Mouse (Mus musculus): ENCODE data around the gene Ovca2. TPM values are rescaled to one million over a fixed set of nuclear protein-coding genes. Genes with fewer than 3 reads are reported as not detected.

Gene Ovca2
- total RNA-seq, 4 experiments from 2014 or later, result 5.6 to 6.9 (median 5.9) TPM

DNA sequence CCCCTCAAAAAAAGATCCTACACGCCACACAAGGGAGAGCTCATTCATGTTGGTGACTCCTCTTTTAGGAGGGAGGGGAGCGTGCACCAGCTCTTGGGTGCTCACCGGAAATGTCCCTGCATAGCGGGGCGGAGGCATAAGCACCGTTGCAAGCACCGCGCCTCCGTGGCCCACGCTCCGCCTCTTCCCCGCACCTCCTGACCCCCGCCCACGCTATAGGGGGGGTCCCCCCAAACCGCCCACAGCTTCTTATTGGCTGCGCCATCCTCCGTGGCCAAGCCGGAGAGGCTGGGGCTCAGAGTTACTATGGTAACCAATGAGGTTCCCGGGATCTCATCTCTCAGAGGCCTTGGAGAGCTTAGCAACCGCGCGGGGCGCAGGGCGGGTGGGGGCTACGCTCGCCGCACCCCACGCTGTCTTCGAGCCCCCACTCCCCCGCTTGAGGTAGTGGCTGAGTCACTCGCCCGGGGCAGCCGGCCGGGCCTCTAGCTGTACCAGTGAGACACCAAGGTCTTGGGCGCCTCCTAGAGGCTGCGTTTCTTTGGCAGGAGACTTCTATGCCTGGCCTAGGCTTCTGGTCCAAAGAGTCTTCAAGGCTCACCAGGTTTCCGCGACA lies 8.4 kb downstream of the Ovca2 start:
- peak; percentile 94 for DNase-seq (ENCODE audit: low spot score)

DNA sequence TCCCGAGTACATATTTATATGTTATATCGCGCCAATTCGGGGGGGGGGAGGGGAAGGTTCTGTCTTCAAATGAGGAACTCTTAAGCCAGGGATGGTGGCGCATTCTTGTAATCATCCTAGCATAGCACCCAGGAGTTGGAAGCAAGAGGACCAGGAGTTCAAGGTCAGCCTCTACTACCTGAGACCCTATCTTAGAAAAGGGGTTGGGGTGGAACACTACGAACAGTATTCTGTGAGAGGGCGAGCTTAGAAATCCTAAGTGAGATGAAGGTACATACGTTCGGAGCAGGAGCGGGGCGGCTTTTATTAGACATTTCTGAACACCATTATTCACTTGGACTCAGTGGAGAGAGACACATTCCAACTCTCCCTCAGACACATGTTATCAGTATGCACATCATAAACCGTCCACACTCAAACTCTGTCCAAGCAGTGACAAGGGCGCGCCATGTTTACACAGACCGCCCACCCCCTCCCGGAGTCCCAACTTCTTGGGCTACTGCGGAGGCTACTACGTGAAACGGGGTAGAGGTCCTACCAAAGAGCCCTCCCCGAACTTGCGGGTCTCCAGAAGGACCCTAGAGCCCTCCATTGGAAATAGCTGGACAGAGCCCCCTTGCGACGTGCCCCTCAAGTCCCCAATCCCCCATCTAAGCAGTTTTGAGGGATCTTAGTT lies 9.1 kb downstream of the Ovca2 start, which contains the start of gene Hic1:
TSS of gene Hic1 (minus strand) at position 115 of the 676 bp plus-strand sequence.
- DNase-seq (ENCODE audit: low spot score), result no peak

DNA sequence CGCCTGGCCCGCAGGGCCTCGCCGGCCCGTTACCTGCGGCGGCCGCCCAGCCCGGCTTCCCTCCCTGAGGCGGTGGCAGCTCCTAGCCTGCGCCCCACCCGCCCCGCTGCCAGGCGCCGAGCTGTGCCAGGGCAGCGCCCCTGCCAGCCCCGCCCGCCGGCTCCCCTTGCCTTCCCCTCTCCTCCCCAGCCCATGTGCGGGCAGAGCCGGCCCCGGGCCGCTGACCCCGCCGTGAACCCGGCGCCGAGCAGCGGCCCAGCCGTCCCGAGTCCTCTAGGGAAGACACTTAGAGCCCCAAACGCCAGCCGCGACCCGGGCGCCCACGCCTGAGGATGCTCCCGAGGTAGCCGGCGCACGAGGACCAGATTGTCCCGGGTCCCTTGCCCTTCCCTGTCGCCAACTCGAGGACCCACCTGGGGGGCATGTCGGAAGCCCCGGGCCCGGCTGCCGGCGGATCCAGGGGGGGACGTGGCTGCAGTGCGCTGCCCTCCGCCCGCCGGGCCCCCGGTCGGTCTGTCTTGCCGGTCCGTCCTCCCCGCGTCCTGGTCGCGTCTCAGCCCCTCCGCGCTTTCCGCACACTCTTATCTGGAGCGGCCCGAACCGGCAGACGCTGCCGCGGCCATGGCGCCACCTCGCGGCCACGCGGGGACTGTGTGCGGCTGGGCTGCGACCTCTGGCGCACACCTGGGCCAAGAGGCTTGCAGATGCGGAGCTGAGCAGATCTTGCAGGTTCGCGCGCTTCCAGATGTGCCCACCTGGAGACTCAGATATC lies 9.9 kb downstream of the Ovca2 start:
- peak; percentile 89 for DNase-seq (ENCODE audit: low spot score)

DNA sequence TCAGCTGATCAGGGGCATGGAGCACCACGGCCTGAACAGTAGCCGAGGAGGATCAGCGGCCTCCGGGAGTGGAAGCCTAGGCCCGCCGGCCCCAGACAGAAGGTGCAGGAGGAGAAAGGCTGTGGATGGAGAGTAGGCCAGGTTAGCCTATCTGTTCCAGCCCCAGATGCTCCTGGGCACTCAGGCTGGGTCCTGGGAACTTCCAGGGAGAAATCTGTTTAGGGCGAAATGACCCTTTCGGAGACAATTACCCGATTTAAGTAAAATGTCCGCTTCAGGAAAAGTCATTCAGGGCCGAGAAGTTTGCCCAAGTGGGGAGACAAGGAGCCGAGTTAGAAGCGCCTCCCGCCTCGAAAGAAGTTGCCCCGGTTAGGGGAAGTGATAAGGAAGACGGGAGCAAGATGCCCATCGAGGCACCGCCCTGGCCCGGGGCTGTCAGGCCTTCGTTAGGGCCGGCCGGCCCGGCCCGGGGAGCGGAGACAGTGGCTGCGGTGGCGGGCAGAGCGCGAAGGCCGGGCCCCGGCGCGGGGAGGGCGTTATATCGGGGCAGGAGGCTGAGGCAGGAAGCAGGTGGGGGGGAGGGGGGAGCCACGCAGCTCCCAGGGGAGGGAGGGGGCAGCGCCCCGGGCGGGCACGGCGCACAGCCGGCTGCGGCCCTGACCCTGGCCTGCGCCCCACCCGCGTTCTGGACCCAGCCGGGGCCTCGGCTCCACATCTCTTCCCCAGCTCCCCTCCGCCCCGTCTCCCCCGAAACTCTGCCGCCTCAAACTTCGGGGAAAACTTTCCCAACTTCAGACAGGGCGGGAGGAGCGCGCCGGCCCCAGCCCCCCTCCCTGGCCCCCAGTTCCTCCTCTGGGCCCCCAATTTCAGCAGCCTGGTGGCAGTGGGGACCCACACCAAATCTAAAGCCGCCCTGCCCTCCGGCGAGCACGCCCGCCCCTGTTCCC lies 10.7 kb downstream of the Ovca2 start:
- DNase-seq (ENCODE audit: low spot score), result no peak

DNA sequence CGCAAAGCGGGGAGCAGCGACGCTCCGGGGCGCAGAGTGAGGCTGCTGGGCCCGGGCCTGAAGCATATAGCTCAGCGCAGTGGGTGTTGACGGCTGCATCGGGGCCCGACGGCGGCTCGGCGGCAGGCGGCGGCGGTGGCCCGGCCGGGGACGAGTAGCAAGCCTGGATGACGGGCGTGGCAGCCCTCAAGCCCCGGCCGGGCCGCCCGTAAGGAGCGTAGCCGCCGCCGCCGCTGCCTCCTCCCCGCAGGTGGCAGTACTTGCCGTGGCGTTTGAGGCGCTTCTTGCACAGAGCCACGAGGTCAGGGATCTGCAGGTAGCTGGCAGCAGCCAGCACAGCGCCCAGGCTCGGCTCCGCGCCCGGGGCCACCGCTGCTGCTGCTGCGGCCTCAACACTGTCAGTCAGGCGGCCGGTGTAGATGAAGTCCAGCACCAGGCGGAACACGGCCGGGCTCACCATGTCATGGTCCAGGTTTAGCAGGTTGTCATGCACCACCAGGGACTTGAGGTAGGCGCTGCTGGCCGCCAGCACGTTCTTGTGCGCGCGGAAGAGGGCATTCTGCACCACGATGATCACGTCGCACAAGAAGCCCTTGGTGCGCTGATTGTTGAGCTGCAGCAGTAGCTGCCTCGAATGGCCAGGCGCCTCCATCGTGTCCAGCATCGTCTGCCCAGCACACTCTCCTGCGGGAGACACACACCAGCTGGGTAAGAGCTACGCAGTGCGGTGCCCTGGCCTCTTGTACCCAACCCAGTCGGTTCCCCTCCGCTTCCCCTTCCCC lies 11.6 kb downstream of the Ovca2 start:
- no peak for DNase-seq (ENCODE audit: low spot score)

DNA sequence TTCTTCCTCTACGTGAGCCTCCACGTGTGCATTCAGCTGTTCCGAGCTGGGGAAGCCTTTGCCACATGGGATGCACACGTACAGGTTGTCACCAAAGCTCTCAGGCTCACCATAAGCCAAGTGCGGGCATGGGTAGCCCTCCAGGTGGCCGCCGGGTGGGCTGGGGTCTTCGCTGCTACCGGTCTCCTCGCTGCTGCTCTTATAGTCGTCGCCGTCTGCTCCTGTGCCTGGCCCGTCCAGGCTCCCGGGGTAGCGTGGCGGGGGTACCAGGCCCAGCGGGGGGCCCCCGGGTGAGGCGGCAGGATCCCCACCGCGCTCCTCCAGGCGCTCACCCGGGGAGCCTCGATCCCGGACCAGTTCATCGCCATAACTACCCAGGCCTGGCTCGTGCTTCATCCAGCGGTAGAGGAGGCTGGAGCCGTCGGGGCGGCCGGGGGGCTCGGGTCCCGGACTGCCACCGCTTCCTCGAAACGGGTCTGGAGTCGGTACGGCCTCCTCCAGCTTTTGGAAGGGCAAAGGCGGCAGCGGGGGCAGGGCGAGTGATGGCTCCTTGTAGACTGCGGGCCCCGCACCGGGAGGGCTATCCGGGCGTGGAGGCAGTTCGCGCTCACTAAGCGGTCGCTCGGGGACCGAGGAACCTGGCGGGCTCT lies 12.3 kb downstream of the Ovca2 start:
- DNase-seq (ENCODE audit: low spot score), result no peak

DNA sequence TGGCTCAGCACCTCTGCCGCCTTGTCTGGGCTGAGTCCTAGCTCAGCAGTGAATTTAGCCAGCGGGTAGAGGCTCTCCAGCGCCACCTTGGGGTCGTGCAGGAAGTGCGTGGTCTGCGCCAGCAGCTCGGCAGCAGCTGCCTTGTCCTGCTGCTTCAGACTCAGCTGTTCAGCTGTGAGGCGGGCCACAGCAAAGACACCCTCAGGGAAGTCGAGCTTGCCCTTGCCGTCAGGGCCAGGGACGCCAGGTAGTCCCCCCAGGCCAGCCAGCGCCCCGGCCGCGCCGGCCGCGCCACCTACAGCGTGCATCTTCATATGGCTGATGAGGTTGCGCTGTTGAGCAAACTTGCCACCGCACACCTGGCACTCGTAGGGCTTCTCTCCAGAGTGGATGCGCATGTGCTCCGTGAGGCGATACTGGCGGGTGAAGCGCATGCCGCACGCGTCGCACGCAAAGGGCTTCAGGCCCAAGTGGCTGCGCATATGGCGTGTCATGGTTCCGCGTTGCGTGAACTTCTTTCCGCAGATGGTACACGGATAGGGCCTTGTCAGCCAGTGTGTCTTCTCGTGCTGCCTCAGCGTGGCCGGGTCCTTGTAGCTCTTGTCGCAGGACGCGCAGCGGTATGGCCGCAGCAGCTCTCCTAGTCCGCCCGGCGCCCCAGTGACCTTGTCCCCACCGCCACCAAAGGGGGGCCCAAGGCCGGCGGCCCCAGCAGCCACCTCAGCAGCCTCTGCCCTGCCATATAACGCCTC lies 13.0 kb downstream of the Ovca2 start:
- DNase-seq (ENCODE audit: low spot score), result peak; percentile 89

DNA sequence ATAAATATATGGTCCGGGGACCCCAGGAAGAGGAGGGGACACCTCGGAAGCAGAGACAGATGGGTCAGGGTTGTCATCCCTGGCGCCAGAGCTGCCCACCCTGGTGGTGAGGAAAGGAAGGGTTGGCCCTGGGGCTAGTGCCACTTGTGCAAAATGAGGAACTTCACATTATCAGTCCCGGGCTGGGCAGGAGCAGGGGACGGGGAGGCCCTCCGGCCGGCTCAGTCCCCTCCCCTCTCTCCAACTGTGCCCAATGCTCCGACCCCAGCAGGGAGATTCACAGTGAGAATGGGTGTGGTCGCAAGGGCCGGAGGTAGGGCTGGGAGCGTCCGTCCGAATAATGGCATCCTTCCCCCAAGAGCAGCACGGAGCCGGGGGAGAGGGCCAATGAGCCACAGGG lies 13.9 kb downstream of the Ovca2 start:
- DNase-seq (ENCODE audit: low spot score), result peak; percentile 16

DNA sequence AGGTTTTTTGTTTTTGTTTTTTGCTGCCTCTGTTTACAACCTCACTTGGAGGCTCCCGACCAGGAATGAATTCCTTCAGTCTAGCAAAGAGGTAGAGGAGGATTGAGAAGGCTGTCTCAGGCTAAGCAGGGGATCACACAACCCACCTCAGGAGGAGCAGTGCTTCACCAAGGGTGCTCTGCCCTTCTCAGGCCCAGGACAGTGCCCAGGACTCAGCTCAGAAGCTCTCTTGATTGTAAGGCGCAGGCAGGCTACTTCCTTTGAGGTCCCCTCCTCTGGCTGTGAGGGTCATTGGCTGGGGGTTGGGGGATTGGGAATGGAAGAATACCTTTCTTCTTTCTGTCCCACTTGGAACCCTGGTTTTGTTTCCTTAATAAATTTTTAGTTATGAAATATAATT lies 14.6 kb downstream of the Ovca2 start:
- DNase-seq (ENCODE audit: low spot score), result no peak

DNA sequence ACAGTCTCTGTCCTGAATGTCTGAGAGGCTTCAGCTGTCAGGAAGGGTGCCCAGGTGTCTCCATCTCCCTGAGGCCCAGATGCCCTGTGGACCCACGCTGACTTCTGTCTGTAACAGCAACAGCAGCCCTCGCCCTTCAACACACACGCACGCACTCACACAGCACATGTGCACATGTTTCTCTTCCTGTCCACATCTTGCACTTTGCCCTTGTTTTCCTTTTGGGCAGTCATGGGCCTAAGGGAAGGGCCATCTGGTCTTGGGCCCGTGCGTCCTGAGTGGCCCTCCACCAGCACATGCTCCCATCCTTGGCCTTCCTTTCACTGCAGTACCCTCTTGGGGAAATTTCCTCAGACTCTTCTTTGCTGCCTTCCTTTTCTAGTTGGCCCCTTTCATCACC lies 15.3 kb downstream of the Ovca2 start:
- peak; percentile 14 for DNase-seq (ENCODE audit: low spot score)

DNA sequence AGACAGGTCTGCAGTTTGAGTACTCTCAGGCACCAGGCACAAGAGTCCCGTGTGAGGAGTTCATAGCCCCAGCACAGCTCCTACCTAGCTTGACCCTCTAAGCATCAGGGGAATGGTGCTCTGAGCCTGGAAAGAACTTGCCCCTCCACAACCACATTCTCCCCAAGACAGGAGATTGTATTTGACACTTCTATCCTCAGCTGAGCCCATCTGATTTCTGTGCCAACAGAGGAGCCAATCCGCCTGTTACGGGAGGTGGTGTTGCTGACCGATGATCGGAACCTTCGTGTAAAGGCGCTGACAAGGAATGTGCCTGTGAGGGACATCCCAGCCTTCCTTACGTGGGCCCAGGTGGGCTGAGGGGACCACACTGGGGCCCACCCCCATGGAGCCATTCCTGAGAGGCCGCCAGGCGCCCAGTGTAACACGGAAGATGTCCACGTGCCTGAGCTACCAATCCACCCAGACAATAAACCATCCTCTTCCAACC lies 16.0 kb downstream of the Ovca2 start:
- DNase-seq (ENCODE audit: low spot score), result no peak

DNA sequence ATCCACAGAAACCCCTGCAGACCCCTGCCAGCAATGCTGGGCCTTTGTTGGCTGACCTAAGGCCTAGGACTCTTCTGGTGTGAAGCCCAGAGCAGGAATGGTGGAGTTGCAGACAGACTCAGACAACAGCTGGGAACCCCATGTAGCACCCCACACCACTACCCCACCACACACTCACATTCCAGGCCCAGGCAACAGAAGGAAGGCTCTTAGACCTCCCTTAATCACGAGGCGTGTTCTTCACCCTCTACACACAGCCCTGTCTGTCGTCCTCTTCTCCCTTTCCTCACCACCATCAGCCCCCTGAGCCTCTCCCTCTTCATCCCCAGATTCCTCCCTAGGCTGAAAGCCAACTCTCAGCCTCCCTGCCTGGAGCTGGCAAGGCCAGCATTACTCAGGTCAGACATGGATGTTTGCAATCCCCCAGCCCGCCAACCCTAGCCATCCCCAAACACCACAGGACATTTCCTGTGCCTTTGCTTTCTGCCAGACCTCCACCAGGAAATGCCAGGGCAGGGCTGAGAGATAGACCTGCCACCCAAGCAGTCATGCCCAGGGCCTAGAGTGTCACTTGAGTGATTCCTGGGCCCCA lies 17.1 kb downstream of the Ovca2 start:
- peak; percentile 16 for DNase-seq (ENCODE audit: low spot score)

DNA sequence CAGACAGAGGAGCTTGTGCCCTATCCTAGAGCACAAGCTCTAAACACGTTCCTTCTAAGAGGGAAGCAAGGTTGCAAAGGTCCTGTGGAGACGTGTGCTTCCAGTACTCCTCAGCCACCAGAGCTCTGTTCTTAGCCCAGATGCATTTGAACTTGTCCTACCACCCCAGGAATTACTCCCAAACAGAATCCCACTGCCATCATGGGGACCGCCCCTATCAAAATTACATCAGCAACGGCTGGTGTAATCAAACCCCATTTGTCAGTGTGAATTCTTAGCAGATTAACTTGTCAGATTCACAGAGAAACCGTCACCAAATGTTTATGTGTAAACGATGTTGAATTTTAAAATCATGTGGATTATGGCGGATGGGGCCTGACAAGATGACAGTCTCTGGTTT lies 17.7 kb downstream of the Ovca2 start:
- DNase-seq (ENCODE audit: low spot score), result no peak

DNA sequence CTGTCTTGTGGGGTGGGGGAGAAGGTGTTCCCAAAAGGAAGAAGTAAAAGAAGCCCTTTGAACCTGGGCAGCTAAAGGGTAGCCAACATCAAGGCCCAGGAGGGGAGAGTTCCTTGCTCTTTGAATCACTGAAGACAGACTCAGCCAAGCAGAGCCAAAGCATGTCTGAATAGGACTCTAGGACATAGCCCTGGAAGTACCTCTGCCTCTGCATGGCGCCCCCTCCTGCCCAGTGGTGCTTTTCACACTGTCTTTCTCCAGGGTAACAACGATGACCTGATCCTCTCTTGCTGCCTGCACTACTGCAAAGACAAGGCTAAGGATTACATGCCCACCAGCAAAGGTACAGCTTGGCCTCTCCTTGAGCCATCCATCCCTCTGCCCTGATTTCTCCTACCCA lies 19.1 kb downstream of the Ovca2 start:
- no peak for DNase-seq (ENCODE audit: low spot score)

DNA sequence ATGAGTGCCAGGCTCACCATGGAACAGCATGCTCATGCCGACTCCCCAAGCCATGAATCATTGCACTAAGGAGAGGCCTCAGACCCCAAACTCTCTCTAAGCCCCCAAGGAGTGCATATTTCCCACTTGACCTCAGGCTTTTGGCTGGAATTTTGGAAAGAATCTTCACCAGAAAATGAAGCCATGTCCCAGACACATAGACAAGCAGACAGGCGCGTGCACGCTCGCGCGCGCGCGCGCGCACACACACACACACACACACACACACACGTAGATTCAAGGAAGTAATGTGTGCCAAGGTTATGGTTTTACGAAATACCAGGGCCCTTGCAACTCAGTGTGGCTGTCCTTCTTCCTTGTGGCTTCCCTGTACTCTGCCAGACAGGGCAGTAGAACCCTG lies 20.2 kb downstream of the Ovca2 start:
- peak; percentile 36 for DNase-seq (ENCODE audit: low spot score)

DNA sequence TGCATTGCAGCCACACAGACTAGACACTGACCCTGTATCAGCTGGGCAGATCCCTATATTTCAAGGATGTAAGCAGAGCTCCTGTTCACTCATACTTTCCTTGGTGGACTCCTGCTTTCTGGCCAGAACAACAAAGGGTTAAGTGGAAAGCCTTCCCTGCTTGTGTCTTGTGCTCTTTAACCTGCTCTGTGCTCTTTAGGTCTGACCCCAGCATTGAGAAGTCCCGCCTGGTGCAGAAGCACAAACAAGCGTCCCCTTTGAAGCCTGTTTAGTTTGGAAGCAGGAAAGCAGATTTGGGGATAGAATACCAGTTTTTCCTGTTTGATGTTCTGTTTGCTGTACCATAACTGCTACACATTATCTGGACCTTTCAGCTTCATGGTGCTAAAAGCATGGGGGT lies 20.7 kb downstream of the Ovca2 start:
- DNase-seq (ENCODE audit: low spot score), result peak; percentile 7

DNA sequence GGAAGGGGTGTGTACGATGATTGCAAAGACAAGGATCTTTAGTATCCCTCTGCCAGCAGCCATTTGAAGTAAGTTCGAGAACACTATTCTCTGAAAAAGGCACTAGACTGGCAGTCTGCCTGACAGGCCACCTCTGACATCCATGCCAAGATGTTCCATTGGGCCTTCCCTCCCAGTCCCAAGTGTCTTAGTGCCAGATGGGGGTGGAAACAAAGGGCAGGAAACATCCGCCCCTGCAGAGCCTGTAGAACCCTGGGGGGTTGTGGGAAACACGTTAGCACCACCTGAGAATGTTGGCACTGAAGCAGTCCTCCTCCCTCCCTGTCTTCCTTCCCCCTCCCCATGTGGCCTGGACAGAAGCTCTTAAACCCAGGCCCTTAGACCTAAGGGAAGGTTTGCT lies 21.6 kb downstream of the Ovca2 start:
- DNase-seq (ENCODE audit: low spot score), result peak; percentile 51

DNA sequence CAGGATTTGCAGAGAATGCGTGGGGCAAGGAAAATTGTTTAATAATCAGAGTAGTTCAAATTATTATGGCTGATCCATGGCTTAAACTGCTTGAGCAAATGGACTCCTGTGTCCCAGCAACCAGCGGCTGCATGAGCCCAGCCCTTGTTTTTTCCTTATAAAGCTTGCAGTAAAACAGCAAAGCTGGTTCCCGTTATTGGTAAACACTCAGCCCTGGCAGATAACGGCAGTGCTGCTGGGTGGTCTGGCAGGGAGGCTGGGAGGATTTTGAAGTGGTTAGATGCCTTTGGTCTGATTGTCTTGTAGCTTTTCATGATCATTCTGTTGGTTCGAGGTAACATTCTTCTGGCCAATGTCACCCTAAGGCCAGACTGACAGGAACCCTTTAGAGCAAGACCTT lies 22.2 kb downstream of the Ovca2 start:
- DNase-seq (ENCODE audit: low spot score), result peak; percentile 20

DNA sequence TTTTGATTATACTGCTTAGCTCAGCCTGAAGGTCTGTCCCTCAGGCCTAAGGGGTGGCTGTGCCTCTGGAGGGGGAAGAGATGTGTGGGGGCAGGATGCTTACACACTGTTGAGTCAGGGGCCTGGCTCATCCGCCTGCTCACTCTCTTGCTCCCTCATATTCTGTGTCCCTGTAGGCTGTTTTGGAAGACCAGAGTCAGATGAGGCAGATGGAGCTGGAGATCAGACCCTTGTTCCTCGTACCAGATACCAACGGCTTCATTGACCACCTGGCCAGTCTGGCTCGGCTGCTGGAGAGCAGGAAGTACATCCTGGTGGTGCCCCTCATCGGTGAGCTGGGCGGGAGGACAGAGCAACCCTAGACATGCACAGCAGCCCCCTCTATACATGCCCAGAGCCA lies 22.6 kb downstream of the Ovca2 start:
- no peak for DNase-seq (ENCODE audit: low spot score)

Data from heart, adult 8-10 months (tissue).